ENCODE assay signal across 10 mouse cellular contexts in the genomic region with DNA sequence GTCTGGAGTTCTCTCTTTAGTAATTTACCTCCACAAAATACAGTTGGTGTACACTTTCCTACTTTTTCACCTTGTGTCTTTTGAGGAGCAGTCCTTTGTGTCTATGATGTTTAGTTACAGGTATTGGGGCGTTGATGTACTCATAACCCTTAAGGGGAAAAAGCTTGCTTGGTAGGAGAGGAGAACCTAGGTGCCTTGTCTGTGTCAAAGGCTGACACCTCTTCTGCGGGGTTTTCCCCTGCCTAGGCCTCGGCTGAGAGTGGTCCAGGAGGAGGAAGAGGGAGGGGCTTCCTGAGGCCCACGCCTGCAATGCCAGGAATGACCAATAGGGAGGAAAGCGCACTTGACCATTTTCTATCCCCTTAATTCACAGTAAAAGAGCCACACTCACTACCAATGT. TPM values are rescaled to one million over a fixed set of nuclear protein-coding genes. Genes with fewer than 3 reads are reported as not detected.
DNase-seq lines count a peak whose midpoint lies in the region; ATAC-seq and TF ChIP-seq lines count a peak whose summit lies in the region.
"Had no signal": no experiment of that assay in that cellular context is flagged by ENCODE, and none has a peak within 500 bp of the region (broad histone marks: within the 10 kb centered on the region; RNA-seq: fewer than 3 reads in every experiment).

No protein-coding gene starts in this region.

- TF ChIP-seq CTCF in lung, embryonic 14.5 days (IDR thresholded peaks at IDR 0.05; ENCODE audit: low read depth), result peak; percentile 57
- TF ChIP-seq CTCF in ES-Bruce4 (IDR thresholded peaks at IDR 0.05; ENCODE audit: low read depth, low read length), result peak; percentile 19
- peak; percentile 28 for TF ChIP-seq CTCF in liver, postnatal 0 days (IDR thresholded peaks at IDR 0.05; ENCODE audit: low read depth)

- H3K4me1 ChIP-seq in lung, embryonic 14.5 days (ENCODE audit: insufficient read depth), result no peaks in the 10 kb centered on the region
- H3K4me1 ChIP-seq in ES-Bruce4 (ENCODE audit: control insufficient read depth, insufficient read depth, low read length), result no peaks in the 10 kb centered on the region
- no peaks in the 10 kb centered on the region for H3K4me1 ChIP-seq in liver, postnatal 0 days (ENCODE audit: insufficient read depth)
- H3K4me1 ChIP-seq: lung, embryonic 15.5 days had no signal

- no peak overlapping the region for H3K27ac ChIP-seq in lung, embryonic 14.5 days (ENCODE audit: low read depth)
- no peak overlapping the region for H3K27ac ChIP-seq in ES-Bruce4 (ENCODE audit: insufficient read depth, low read length)
- no peak overlapping the region for H3K27ac ChIP-seq in liver, postnatal 0 days (ENCODE audit: low read depth)
- H3K27ac ChIP-seq: lung, embryonic 15.5 days had no signal

- no peak for ATAC-seq in lung, embryonic 14.5 days (ENCODE audit: insufficient read depth)
- no peak for ATAC-seq in liver, postnatal 0 days

- H3K27me3 ChIP-seq in lung, embryonic 14.5 days (ENCODE audit: insufficient read depth, low read length), result no peaks in the 10 kb centered on the region
- H3K27me3 ChIP-seq in ES-Bruce4 (ENCODE audit: control insufficient read depth, insufficient read depth, low read length, poor library complexity, severe bottlenecking), result no peaks in the 10 kb centered on the region
- H3K27me3 ChIP-seq in liver, postnatal 0 days (ENCODE audit: insufficient read depth, low read length), result no peaks in the 10 kb centered on the region
- H3K27me3 ChIP-seq: lung, embryonic 15.5 days had no signal

- 40% methylated on average over 5 of the region's 5 CpGs for WGBS in lung, embryonic 14.5 days
- WGBS in liver, postnatal 0 days (ENCODE audit: insufficient replicate concordance), result 41% methylated on average over 5 of the region's 5 CpGs

- no peak overlapping the region for H3K9ac ChIP-seq in lung, embryonic 14.5 days
- H3K9ac ChIP-seq in ES-Bruce4 (ENCODE audit: low read depth, poor library complexity, severe bottlenecking), result no peak overlapping the region
- no peak overlapping the region for H3K9ac ChIP-seq in liver, postnatal 0 days (replicated peaks)
- H3K9ac ChIP-seq: lung, embryonic 15.5 days had no signal

- no peak overlapping the region for H3K4me3 ChIP-seq in lung, embryonic 14.5 days (ENCODE audit: low read depth, low read length)
- H3K4me3 ChIP-seq in ES-Bruce4 (ENCODE audit: low read depth, low read length), result no peak overlapping the region
- no peak overlapping the region for H3K4me3 ChIP-seq in liver, postnatal 0 days (ENCODE audit: low read depth, low read length)
- H3K4me3 ChIP-seq: lung, embryonic 15.5 days had no signal

- no peaks in the 10 kb centered on the region for H3K36me3 ChIP-seq in lung, embryonic 14.5 days (ENCODE audit: insufficient read depth)
- H3K36me3 ChIP-seq in ES-Bruce4 (ENCODE audit: control insufficient read depth, insufficient read depth, low read length, poor library complexity, severe bottlenecking), result no peaks in the 10 kb centered on the region
- H3K36me3 ChIP-seq in liver, postnatal 0 days (replicated peaks; ENCODE audit: insufficient read depth, low read length), result no peaks in the 10 kb centered on the region
- H3K36me3 ChIP-seq: lung, embryonic 15.5 days had no signal

- no peak for TF ChIP-seq EP300 in ES-Bruce4 (IDR thresholded peaks at IDR 0.05; ENCODE audit: insufficient read depth, low read depth, low read length)
- no peak for TF ChIP-seq EP300 in liver, postnatal 0 days (IDR thresholded peaks at IDR 0.05; ENCODE audit: low read depth)

- intact Hi-C loops in heart, postnatal 25 days (cut with DNase I), result no loop called here

- no peak for TF ChIP-seq POLR2A in ES-Bruce4 (IDR thresholded peaks at IDR 0.05; ENCODE audit: insufficient read depth, low read length)

- H3K9me3 ChIP-seq in lung, embryonic 14.5 days (ENCODE audit: low read depth, low read length), result no peaks in the 10 kb centered on the region
- H3K9me3 ChIP-seq in ES-Bruce4 (replicated peaks; ENCODE audit: control insufficient read depth, insufficient read depth, low read length, poor library complexity, severe bottlenecking), result no peaks in the 10 kb centered on the region
- no peaks in the 10 kb centered on the region for H3K9me3 ChIP-seq in liver, postnatal 0 days (ENCODE audit: low read length)
- H3K9me3 ChIP-seq: lung, embryonic 15.5 days had no signal

- peak; percentile 26 for DNase-seq in lung, embryonic 14.5 days
- DNase-seq in lung, postnatal 4 days, result no peak
- DNase-seq in ZHBTc4 (ENCODE audit: low read depth, low spot score), result peak; percentile 82
- no peak for DNase-seq in liver, postnatal 0 days
- no peak for DNase-seq in urinary bladder, postnatal 10 days (ENCODE audit: low spot score)
- no peak for DNase-seq in heart, postnatal 25 days (ENCODE audit: low spot score)
- no peak for DNase-seq in neural tube, embryonic 10.5 days (ENCODE audit: extremely low spot score, low spot score)
- DNase-seq: adrenal gland, postnatal 25 days had no signal

- H3K4me2 ChIP-seq in lung, embryonic 14.5 days, result no peak overlapping the region
- H3K4me2 ChIP-seq in liver, postnatal 0 days (ENCODE audit: low read depth, low read length), result no peak overlapping the region
- H3K4me2 ChIP-seq: lung, embryonic 15.5 days had no signal

RNA-seq across cellular contexts. Expression of a gene that starts 17.9 kb away (rescaled TPM):
- 4.0 and 4.1 TPM in 2 replicates for polyA plus RNA-seq in lung, embryonic 14.5 days (2014; fragmentation: Nextera tagmentation; extraction: Ambion mirVana)
- polyA plus RNA-seq in ES-Bruce4 (2011; ENCODE audit: insufficient read depth, insufficient read length, low read depth, missing spikeins), result 11.3 and 12.7 TPM in 2 replicates
- polyA plus RNA-seq in liver, postnatal 0 days (2015; fragmentation: Nextera tagmentation; extraction: Ambion mirVana), result 10.0 and 11.1 TPM in 2 replicates
- under 1 TPM in 1 of 2 experiments, not detected in 1; 0.23 TPM for total RNA-seq in heart, postnatal 25 days (2021)

Comparison
In these comparisons a context has a peak if more than half of its experiments do, and no peak if none do; other contexts are left out.
1. DNase-seq: peak in lung, embryonic 14.5 days (single experiment) and ZHBTc4 (single experiment); none in lung, postnatal 4 days (0 of 2), liver, postnatal 0 days (single experiment), urinary bladder, postnatal 10 days (single experiment), heart, postnatal 25 days (single experiment) and neural tube, embryonic 10.5 days (single experiment).
2. Peak in every context shown above with its lines, with median percentiles within 50 percentile points of each other: CTCF ChIP-seq.